Mouse (Mus musculus): ENCODE data around the gene Spag9. TPM values are rescaled to one million over a fixed set of nuclear protein-coding genes. Genes with fewer than 3 reads are reported as not detected.

The Spag9 gene
- total RNA-seq, 2 experiments from 2014 or later = 236 to 246 TPM

DNA sequence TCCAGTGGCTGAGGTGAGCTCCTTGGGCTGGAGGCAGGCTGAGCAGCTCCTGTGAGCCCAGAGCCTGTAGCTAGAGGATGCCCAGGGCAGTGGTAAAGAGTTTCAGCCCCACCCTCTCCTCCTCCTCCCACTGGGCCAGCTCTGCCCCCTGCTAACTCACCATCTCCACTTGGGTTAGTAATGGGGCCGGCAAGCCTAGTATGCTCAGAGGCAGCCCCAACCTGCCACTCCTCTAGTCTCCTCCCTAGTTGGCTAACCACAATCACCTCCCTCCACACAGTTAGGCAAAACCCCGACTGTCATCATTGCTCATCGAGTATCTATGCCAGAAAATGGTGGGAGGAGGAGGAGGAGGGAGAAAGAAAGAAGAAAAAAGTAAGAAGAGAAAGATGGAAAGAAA lies 145.7 kb downstream of the Spag9 start:
- intact Hi-C loops (cut with DNase I) = no loop called here
- no peak for DNase-seq (ENCODE audit: extremely low spot score in 1 of 2, low spot score in 2 of 2)

GRCm38 (mm10) chr11:94143336-94143735 lies 147.4 kb downstream of the Spag9 start:
- DNase-seq (ENCODE audit: extremely low spot score in 1 of 2, low spot score in 2 of 2) = no peak
- intact Hi-C loops (cut with DNase I) = no loop called here

GRCm38 (mm10) chr11:94144771-94145539 lies 149.1 kb downstream of the Spag9 start:
- DNase-seq (ENCODE audit: extremely low spot score in 1 of 2, low spot score in 2 of 2) = peak; percentile 80 to 90
- intact Hi-C loops (cut with DNase I) = loop anchor here (5.0 kb wide), 1 partner anchor 67 kb away; the partner anchor contains the start of gene Tob1

DNA sequence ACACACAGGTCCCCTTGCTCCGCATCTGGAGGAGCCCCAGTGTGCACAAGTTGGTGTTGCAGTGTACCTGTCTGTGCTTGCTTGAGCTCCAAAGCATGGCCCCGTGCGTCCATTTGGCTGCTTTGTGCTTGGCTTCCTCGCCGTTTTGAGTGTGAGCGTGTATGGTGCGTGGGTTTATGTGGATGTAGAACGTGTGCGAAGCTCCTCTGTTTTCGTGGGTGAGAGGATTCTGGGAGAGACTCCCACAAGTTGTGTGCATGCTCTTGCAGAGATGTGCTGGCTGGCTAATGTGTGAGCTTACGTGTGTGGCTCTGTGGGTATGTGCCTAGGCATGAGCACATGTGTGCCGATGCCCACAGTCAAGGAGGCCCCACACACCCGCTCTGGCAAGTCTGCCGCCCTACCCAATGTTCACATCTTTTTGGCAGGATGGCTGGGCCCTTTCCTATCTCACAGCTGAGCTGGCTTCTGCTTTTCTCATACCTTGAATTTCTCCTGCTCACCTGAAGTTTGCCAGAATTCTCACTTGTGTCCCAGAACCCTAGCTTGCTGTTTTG lies 150.2 kb downstream of the Spag9 start:
- no peak for DNase-seq (ENCODE audit: extremely low spot score in 1 of 2, low spot score in 2 of 2)
- intact Hi-C loops (cut with DNase I) = loop anchor here (5.0 kb wide), 1 partner anchor 66 kb away; the partner anchor contains the start of gene Tob1

- DNase-seq (ENCODE audit: extremely low spot score in 1 of 2, low spot score in 2 of 2) = no peak
- intact Hi-C loops (cut with DNase I) = loop anchor here (5.0 kb wide), 1 partner anchor 65 kb away; the partner anchor contains the start of gene Tob1
Measured at GRCm38 (mm10) chr11:94146733-94147485, 151.0 kb downstream of the Spag9 start.

GRCm38 (mm10) chr11:94148105-94148696 lies 152.3 kb downstream of the Spag9 start:
- intact Hi-C loops (cut with DNase I) = loop anchor here (5.0 kb wide), 1 partner anchor 64 kb away; the partner anchor contains the start of gene Tob1

GRCm38 (mm10) chr11:94148931-94149491 lies 153.1 kb downstream of the Spag9 start:
- peak; percentile 69 to 78 for DNase-seq (ENCODE audit: extremely low spot score in 1 of 2, low spot score in 2 of 2)
- intact Hi-C loops (cut with DNase I) = loop anchor here (5.0 kb wide), 1 partner anchor 63 kb away; the partner anchor contains the start of gene Tob1

More at GRCm38 (mm10) chr11:94148105-94148696, 152.3 kb downstream of the Spag9 start:
- DNase-seq (ENCODE audit: extremely low spot score in 1 of 2, low spot score in 2 of 2) = no peak

- intact Hi-C loops (cut with DNase I) = loop anchor here (5.0 kb wide), 1 partner anchor 63 kb away; the partner anchor contains the start of gene Tob1
Measured at GRCm38 (mm10) chr11:94149509-94150259, 153.8 kb downstream of the Spag9 start.

DNA sequence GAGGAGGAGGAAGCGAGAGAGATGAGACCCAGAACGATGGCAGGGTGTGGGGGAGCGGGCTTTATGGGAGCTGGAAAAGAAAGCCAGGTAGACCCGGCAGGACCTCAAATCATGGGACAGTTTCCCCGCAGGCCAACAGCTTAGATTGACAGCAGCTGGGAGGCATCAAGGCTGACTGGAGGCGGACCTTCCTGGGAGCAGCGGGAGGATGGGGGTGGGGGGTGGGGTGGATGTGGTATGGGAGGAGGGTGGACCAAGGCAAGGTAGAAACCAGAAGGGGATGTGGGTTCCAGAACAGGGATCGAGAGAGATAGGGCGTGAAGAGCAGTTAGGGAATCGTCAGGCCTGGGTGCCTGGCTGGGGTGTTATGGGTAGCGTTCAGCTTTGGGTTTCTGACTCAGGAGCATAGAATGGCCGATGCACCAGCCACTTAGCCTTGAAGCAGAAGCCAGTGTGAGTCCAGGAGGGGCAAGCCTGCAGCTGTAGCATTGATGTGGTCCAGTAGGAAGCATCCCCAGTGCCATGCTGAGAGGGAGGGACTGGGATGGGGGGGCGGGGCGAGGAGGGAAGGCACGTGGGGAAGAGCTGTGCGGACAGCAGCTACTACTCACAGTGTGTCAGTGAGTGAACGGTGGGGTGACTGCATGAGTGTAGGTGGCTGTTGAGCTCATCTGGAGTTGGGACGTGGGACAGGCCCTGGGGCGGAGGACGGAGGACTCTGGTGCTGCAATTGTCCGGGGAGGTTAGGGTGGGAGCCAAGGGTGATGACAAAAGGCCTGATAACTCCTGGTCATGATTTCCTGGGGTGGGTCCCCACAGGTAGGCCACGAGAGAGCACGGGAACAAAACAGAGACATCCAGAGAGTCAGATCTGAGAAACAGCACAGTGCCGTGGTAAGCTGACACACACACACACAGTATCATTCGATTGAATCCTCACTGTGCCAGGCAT lies 154.9 kb downstream of the Spag9 start:
- intact Hi-C loops (cut with DNase I) = no loop called here
- DNase-seq (ENCODE audit: extremely low spot score in 1 of 2, low spot score in 2 of 2) = no peak

More at GRCm38 (mm10) chr11:94149509-94150259, 153.8 kb downstream of the Spag9 start:
- no peak for DNase-seq (ENCODE audit: extremely low spot score in 1 of 2, low spot score in 2 of 2)

DNA sequence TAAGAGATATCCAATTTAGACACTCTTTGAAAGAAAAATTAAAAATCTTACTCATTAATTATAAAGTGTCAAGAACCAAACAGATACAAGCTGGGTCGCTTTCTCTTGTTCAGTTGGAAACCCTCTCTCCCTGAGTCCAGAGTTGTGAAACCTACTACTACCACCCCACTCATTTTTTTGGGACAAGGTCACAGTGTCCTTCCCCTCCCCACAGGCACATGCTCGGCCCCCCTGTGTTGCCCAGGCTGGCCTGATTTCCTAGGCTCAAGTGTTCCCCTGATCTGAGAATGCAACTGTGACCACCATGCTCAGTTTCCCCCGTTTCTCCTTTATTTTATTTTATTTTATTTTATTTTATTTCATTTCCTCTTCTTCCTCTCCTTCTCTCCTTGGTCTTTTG lies 158.3 kb downstream of the Spag9 start:
- intact Hi-C loops (cut with DNase I) = no loop called here
- DNase-seq (ENCODE audit: extremely low spot score in 1 of 2, low spot score in 2 of 2) = no peak

GRCm38 (mm10) chr11:94158521-94158920 lies 162.6 kb downstream of the Spag9 start:
- intact Hi-C loops (cut with DNase I) = no loop called here
- DNase-seq (ENCODE audit: extremely low spot score in 1 of 2, low spot score in 2 of 2) = peak in 1 of 2 experiments; percentile 69

GRCm38 (mm10) chr11:94159066-94159880 lies 163.4 kb downstream of the Spag9 start:
- intact Hi-C loops (cut with DNase I) = no loop called here
- no peak for DNase-seq (ENCODE audit: extremely low spot score in 1 of 2, low spot score in 2 of 2)

- no peak for DNase-seq (ENCODE audit: extremely low spot score in 1 of 2, low spot score in 2 of 2)
- intact Hi-C loops (cut with DNase I) = loop anchor here (2.0 kb wide), 1 partner anchor 51 kb away; the partner anchor contains the start of gene Tob1
Measured at GRCm38 (mm10) chr11:94159911-94160415, 164.1 kb downstream of the Spag9 start.

- intact Hi-C loops (cut with DNase I) = loop anchor here (2.0 kb wide), 1 partner anchor 50 kb away; the partner anchor contains the start of gene Tob1
Measured at GRCm38 (mm10) chr11:94160443-94161266, 164.8 kb downstream of the Spag9 start.

GRCm38 (mm10) chr11:94161267-94161646 lies 165.4 kb downstream of the Spag9 start:
- peak in 1 of 2 experiments; percentile 69 for DNase-seq (ENCODE audit: extremely low spot score in 1 of 2, low spot score in 2 of 2)

More at GRCm38 (mm10) chr11:94160443-94161266, 164.8 kb downstream of the Spag9 start:
- DNase-seq (ENCODE audit: extremely low spot score in 1 of 2, low spot score in 2 of 2) = peak; percentile 92 to 98

More at GRCm38 (mm10) chr11:94161267-94161646, 165.4 kb downstream of the Spag9 start:
- intact Hi-C loops (cut with DNase I) = loop anchor here (2.0 kb wide), 1 partner anchor 50 kb away; the partner anchor contains the start of gene Tob1
